Mouse (Mus musculus) kidney, adult 18-20 months (tissue): ENCODE results near the gene Cdk17.
A peak's percentile ranks its signal among the peaks of the same experiment; 100 is the strongest.

Source experiments
- DNase-seq: peaks from one replicate; pipeline ENCODE4 v3.0.0; 2021

Cdk17 gene

DNA sequence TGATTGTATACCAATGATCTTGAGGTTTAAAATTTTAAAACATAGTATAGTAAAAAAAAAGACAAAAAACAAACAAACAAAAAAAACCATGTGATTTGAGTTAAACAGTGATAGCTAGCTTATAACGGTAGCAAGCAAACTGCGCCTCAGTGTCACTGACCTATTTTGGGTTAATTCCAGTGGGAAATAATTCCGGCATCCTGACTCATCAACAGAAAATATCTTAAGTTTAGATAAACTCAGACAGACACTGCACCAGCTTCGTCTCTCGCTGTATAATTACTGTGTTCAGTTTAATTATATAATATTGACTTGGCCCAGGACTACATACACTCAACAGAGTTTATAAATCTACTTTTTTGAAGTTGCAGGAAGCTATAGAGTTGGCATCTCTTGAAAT, 71.2 kb downstream of the Cdk17 start:
- DNase-seq, result no peak

DNA sequence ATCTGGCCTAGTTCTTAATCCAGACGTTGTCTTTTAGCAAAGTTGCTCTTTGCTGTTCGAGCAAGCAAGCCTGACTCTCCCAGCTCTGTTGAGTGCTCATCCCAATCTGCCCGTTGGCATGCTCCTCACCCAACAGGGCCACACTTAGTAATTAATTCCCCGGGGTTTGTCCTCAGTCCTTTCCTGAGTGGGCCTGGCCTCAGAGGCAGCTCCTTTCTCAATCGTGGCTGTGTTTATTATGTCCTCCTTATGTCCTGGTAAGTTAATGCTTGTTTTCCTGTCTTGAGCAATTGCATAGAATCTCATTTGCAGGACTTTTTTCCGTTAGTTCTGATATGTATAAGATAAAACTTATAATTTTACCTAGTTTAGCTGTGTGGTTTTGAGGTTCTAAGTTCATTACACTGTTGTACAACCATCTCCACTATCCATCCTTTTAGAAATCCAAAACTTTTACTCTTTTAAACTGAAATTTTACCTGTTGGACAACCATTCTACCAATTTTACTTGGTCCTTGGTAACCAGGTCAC, 73.1 kb downstream of the Cdk17 start:
- no peak for DNase-seq

DNA sequence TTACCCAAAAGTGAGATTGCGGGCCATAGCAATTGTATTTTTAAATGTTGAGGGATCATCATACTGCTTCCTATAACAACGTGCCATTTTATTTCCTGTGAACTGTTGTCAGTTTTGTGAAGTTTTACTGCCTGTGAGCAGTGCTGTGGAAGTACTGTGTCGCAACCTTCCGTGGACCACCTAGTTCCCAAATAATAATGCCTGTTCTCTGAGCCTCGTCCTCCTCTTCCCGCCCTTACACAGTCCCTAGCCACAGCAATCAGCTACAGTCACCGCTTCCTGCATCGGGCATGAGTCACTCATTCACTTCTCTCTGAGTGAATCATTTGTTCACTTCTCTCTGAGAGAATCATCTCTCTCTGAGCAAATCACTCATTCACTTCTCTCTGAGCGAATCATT, 74.0 kb downstream of the Cdk17 start:
- no peak for DNase-seq

GRCm38 (mm10) chr10:93239201-93239806, 78.6 kb downstream of the Cdk17 start:
- no peak for DNase-seq

GRCm38 (mm10) chr10:93242208-93242607, 81.5 kb downstream of the Cdk17 start:
- no peak for DNase-seq

DNA sequence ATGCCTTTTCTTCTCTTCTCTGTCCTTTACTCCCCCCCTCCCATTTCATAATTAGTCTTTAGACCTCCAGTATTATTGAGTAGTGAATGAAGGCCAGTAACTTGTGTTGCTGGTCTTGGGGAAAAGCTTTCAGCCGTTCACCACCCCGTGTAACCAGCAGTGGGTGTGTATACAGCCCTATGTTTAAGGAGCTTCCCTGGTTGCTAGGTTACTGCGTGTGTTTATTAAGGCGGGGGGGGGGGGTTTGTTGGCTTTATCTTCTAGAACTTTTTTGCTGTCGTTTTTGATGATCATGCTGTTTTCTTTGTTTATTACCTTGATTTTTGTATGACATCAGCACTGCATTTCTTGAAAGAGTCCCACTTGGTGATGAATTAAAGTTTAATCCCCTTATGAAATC, 82.2 kb downstream of the Cdk17 start:
- DNase-seq, result no peak

- DNase-seq, result no peak
These were observed 83.6 kb downstream of the Cdk17 start for GRCm38 (mm10) chr10:93244209-93244705.

- DNase-seq, result no peak
These were observed 85.7 kb downstream of the Cdk17 start for GRCm38 (mm10) chr10:93246185-93246920.

DNA sequence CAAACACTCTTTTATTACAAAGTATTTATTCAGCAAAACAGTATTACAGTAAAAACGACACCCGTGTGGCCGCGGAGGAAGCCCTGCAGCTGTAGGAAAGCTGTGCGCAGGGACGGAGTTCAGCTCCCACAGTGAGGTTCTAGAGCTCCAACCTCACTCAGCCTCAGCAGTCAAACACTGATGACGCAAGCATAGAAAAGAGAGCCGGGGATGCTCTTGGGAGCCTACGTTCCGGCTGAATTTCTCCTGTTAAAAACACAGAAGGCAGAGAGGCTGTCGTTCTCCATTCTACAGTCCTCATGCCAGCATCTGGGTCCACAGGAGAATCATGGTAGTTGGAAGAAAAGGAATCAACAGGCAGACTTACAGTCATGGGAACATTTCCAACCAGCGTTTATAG, 86.7 kb downstream of the Cdk17 start:
- DNase-seq, result no peak

DNA sequence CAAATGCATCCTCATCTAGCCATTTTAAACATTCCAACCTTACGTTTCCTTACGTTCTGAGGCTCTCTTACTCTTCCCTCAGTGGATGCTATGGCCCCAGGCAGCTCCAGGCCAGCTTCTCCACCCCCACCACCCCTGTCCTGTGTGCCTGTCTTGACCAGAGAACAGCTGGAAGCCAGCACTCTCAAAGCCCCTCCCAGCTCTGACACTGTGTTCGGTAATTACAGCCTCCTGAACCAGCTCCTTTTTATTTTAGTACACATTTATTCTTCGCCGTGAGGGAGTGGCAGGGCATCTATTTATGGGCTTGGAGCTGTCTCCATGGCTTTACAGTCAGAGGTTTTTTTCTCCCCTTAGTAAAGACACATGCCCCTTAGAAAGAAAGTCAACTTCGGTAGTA, 87.2 kb downstream of the Cdk17 start:
- no peak for DNase-seq

DNA sequence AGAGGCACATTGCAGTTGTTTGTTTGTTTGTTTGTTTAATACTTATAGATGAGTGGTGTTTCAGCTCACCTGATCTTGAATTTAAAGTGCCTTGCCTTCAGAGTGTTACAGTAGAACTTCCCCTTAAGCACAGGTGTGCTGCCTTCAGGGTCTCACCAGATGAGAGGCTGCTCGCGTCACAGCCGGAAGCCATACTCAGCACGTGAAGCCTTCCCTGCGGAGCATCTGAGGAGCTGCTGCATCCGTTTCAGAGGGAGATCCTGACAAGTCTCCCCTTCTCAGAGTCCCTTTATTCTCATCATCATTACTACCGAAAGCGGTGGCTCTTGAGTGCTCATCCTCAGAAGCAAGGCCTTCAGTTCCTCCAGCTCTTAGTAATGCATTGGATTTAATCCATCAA, 87.7 kb downstream of the Cdk17 start:
- DNase-seq, result no peak

GRCm38 (mm10) chr10:93249901-93250300, 89.2 kb downstream of the Cdk17 start:
- DNase-seq, result no peak

GRCm38 (mm10) chr10:93250436-93251317, 90.0 kb downstream of the Cdk17 start:
- DNase-seq, result no peak

- DNase-seq, result no peak
These were observed 90.8 kb downstream of the Cdk17 start for GRCm38 (mm10) chr10:93251426-93251825.

DNA sequence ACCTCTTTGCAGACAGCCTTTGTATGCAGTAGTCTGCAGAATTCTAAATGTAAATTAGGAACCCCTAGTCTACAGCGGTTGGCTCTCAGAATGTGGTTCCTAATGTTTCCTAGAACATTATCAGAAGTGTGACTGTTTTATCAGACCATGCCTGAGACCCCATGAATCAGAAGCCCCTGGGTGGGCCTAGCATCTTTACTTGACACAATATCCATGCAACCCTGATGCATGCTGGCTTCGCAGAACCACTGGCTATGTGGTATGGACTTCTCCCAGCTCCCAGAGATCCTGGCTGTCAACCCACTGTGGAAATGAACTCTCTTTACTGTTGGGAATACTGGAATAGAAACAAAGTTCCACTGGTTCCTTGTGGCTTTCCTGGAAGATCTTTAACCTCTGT, 92.0 kb downstream of the Cdk17 start:
- DNase-seq, result no peak

- DNase-seq, result no peak
These were observed 92.5 kb downstream of the Cdk17 start for GRCm38 (mm10) chr10:93253156-93253555.

GRCm38 (mm10) chr10:93255294-93255693, 94.6 kb downstream of the Cdk17 start:
- peak; percentile 44 for DNase-seq

- no peak for DNase-seq
These were observed 99.2 kb downstream of the Cdk17 start for GRCm38 (mm10) chr10:93259826-93260225.

DNA sequence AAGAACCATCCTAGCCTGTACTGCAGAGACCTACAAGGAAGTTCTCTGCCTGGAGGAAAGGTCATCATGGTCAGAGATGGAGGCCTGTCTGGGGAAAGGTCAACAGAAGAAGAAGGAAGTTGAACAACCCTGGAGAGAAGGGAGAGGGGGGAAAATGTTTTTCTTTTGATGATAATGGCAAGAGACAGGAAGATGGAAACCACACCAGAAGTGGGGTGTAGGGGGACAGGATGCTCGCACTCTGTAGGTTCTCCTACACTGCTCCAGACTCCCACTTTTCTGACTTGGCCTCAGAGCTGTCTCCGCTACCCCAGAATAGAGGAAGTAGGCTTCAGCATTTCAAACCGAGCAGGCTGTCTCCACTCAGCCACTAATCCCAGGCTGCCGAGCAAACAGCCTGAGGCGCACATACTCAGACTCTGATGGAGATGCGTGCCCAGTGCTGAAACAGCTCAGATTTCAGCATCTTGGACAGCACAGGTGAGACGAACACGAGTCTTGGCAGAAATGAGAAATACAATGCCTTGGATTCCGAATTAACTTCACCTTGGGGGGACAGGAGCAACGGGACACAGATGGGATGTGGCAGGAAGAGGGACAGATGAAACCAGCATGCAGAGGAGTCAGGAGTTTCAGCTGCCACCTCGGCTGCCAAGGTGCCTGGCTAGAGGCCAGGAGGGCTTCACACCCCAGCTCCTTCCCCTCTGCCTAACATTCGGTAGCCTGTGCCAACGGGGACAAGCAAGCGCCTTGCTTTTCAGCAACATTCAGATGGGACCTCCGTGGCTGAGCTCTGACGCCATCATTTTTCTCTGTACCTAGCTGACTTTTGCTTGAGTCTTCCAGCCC, 100.7 kb downstream of the Cdk17 start:
- DNase-seq, result peak; percentile 68

DNA sequence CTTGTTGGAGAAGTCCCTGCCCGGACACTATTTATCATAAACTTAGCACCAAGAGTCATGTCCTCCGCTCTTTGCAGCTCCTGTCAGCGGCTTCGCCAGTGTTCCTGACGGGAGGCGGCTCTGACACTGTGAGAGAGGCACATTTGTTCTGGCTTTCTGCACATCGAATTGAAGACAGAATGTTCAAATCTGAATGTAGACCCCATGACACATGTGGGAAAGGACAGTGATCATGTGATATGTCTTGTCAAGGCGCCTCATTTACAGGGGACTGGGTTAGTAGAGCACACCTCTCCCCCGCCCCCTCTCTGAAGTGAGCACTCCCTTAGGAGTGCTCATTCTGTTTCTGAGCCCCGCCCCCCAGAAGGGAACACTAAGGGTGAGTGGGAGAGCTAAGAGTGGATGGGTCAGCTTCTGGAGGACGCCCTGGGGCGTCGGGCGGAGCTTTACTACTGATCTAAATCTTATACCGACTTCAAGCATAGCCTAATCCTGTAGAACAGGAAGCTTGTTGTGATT, 101.4 kb downstream of the Cdk17 start:
- no peak for DNase-seq

- DNase-seq, result no peak
These were observed 102.8 kb downstream of the Cdk17 start for GRCm38 (mm10) chr10:93263431-93263830.

DNA sequence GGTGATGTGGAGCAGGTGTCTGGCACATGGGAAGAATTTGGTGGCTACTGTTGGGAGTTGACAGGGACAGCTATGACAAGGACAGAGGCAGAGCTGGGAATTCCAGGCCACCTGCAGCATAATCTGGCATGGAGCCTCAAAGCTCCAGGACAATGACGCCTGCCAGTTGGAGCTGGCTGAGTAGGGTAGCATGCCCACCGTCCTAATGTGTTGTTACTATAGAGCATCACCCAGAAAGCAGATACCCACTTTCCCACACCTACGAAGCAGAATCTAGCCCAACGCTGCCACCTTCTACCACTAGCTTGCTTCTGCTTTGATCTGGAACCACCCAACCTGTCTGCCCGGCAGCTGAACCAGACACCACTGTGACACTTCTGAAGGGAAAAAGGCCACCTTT, 103.3 kb downstream of the Cdk17 start:
- DNase-seq, result no peak
